Mouse (Mus musculus): Measurements from ENCODE around the gene Gabrg2.

- TF ChIP-seq CTCF (IDR thresholded peaks at IDR 0.05; ENCODE audit: low read depth, low read length) (no peak), POLR2A (IDR thresholded peaks at IDR 0.05; ENCODE audit: insufficient read depth, low read length) (no peak), EP300 (IDR thresholded peaks at IDR 0.05; ENCODE audit: insufficient read depth, low read depth, low read length) (no peak)
These were observed 47.5 kb upstream of the Gabrg2 start for GRCm38 (mm10) chr11:42048201-42048600.
